16 mouse cellular contexts compared by ENCODE assay signal in the genomic region with DNA sequence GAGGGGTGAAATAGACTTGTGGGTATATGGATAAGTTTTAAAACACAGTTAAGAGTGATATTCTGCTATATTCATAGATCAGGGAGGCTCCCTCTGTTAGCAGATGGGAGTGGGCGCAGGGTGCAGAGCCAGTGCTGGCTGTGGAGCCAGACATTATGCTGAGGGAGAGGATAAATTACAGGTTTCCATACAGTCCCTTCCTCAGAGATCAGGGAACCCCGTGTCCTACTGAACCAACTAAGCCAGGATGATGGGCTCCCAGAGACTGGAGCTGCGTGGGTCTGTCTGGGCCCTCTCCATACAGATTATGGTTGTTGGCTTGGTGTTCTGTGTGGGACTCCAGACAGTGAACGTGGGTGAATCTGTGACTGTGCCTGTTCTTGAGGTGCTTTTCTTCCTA.
DNase-seq lines count a peak whose midpoint lies in the region; ATAC-seq lines count a peak whose summit lies in the region.
"Had no signal": no experiment of that assay in that cellular context is flagged by ENCODE, and none has a peak within 500 bp of the region (broad histone marks: within the 10 kb centered on the region; RNA-seq: fewer than 3 reads in every experiment).

No protein-coding gene starts in this region.

- no peak overlapping the region for H3K9ac ChIP-seq in limb, embryonic 13.5 days
- no peak overlapping the region for H3K9ac ChIP-seq in midbrain, embryonic 15.5 days
- H3K9ac ChIP-seq: limb, embryonic 15.5 days; neural tube, embryonic 13.5 days had no signal

- intact Hi-C loops in left cerebral cortex, postnatal 14 days (cut with DNase I) = no loop called here

- WGBS in limb, embryonic 13.5 days = 89% methylated on average over 4 of the region's 4 CpGs
- WGBS in limb, embryonic 10.5 days = 92% methylated on average over 4 of the region's 4 CpGs
- 91% methylated on average over 4 of the region's 4 CpGs for WGBS in midbrain, embryonic 15.5 days

- no peak overlapping the region for H3K27ac ChIP-seq in limb, embryonic 13.5 days
- H3K27ac ChIP-seq in limb, embryonic 10.5 days = no peak overlapping the region
- no peak overlapping the region for H3K27ac ChIP-seq in midbrain, embryonic 15.5 days
- H3K27ac ChIP-seq: limb, embryonic 15.5 days; neural tube, embryonic 13.5 days had no signal

- no peak overlapping the region for H3K4me2 ChIP-seq in limb, embryonic 13.5 days (replicated peaks)
- H3K4me2 ChIP-seq in midbrain, embryonic 15.5 days = no peak overlapping the region
- H3K4me2 ChIP-seq: limb, embryonic 15.5 days; neural tube, embryonic 13.5 days had no signal

- H3K4me1 ChIP-seq in limb, embryonic 13.5 days = no peaks in the 10 kb centered on the region
- H3K4me1 ChIP-seq in limb, embryonic 10.5 days = no peaks in the 10 kb centered on the region
- H3K4me1 ChIP-seq in midbrain, embryonic 15.5 days = no peaks in the 10 kb centered on the region
- H3K4me1 ChIP-seq: limb, embryonic 15.5 days; neural tube, embryonic 13.5 days had no signal

- H3K27me3 ChIP-seq in limb, embryonic 13.5 days = no peaks in the 10 kb centered on the region
- no peaks in the 10 kb centered on the region for H3K27me3 ChIP-seq in limb, embryonic 10.5 days (ENCODE audit: low read depth, poor library complexity, severe bottlenecking)
- no peaks in the 10 kb centered on the region for H3K27me3 ChIP-seq in midbrain, embryonic 15.5 days (replicated peaks)
- H3K27me3 ChIP-seq: limb, embryonic 15.5 days; neural tube, embryonic 13.5 days had no signal

- no peak overlapping the region for H3K4me3 ChIP-seq in limb, embryonic 13.5 days
- H3K4me3 ChIP-seq in limb, embryonic 10.5 days = no peak overlapping the region
- H3K4me3 ChIP-seq in midbrain, embryonic 15.5 days = no peak overlapping the region
- H3K4me3 ChIP-seq: limb, embryonic 15.5 days; neural tube, embryonic 13.5 days had no signal

- peak; percentile 15; the same call in 1 of the 2 replicates for ATAC-seq in limb, embryonic 13.5 days (ENCODE audit: low FRiP score, low read depth)
- ATAC-seq in midbrain, embryonic 15.5 days (replicated peaks) = no peak

- no peaks in the 10 kb centered on the region for H3K36me3 ChIP-seq in limb, embryonic 13.5 days
- H3K36me3 ChIP-seq in limb, embryonic 10.5 days = no peaks in the 10 kb centered on the region
- no peaks in the 10 kb centered on the region for H3K36me3 ChIP-seq in midbrain, embryonic 15.5 days (replicated peaks)
- H3K36me3 ChIP-seq: limb, embryonic 15.5 days; neural tube, embryonic 13.5 days had no signal

- no peaks in the 10 kb centered on the region for H3K9me3 ChIP-seq in limb, embryonic 13.5 days
- no peaks in the 10 kb centered on the region for H3K9me3 ChIP-seq in limb, embryonic 10.5 days (replicated peaks)
- H3K9me3 ChIP-seq in midbrain, embryonic 15.5 days = no peaks in the 10 kb centered on the region
- H3K9me3 ChIP-seq: limb, embryonic 15.5 days; neural tube, embryonic 13.5 days had no signal

- DNase-seq in limb, embryonic 10.5 days (ENCODE audit: low spot score) = no peak
- DNase-seq in layer of hippocampus, adult 9-10 months (ENCODE audit: low spot score) = peak; percentile 30
- peak; percentile 34 to 43 for DNase-seq in left cerebral cortex, postnatal 14 days (ENCODE audit: low spot score in 2 of 2)
- peak; percentile 55 for DNase-seq in telencephalon, adult 2 months (ENCODE audit: low read depth, low spot score)
- no peak for DNase-seq in lung, postnatal 4 days
- no peak for DNase-seq in cerebellum, postnatal 14 days
- DNase-seq: cerebellum, postnatal 25 days; heart, postnatal 4 days; kidney, postnatal 4 days; lung, adult 18-20 months; spleen, adult 18-20 months; thymus, postnatal 36 days had no signal

Comparison
In these comparisons a context has a peak if more than half of its experiments do, and no peak if none do; other contexts are left out.
1. DNase-seq: peak in layer of hippocampus, adult 9-10 months (single experiment), left cerebral cortex, postnatal 14 days (2 of 2) and telencephalon, adult 2 months (single experiment); none in limb, embryonic 10.5 days (single experiment), lung, postnatal 4 days (0 of 2) and cerebellum, postnatal 14 days (0 of 2).